Mouse (Mus musculus) telencephalon, adult 2 months (tissue): ENCODE measurements around the gene Tmcc2.

Source experiments
- DNase-seq: peaks from one replicate; pipeline ENCODE4 v3.0.0-alpha.2; 2011; ENCODE audit warnings: low read depth, low spot score

Gene Tmcc2

GRCm38 (mm10) chr1:132389886-132390585, 1.0 kb downstream of the Tmcc2 start:
- peak; percentile 73 for DNase-seq

GRCm38 (mm10) chr1:132388813-132389803, 2.0 kb downstream of the Tmcc2 start:
- DNase-seq = no peak

GRCm38 (mm10) chr1:132387943-132388342, 3.1 kb downstream of the Tmcc2 start:
- DNase-seq = no peak

- no peak for DNase-seq
These were observed 4.8 kb downstream of the Tmcc2 start for GRCm38 (mm10) chr1:132386266-132386665.

- DNase-seq = no peak
These were observed 5.4 kb downstream of the Tmcc2 start for GRCm38 (mm10) chr1:132385711-132386110.

GRCm38 (mm10) chr1:132385266-132385665, 5.8 kb downstream of the Tmcc2 start:
- DNase-seq = no peak

- no peak for DNase-seq
These were observed 7.0 kb downstream of the Tmcc2 start for GRCm38 (mm10) chr1:132384001-132384554.

GRCm38 (mm10) chr1:132381929-132382328, 9.2 kb downstream of the Tmcc2 start:
- DNase-seq = no peak

GRCm38 (mm10) chr1:132380550-132381100, 10.5 kb downstream of the Tmcc2 start:
- no peak for DNase-seq

GRCm38 (mm10) chr1:132377811-132378210, 13.3 kb downstream of the Tmcc2 start:
- DNase-seq = no peak

- no peak for DNase-seq
These were observed 14.1 kb downstream of the Tmcc2 start for GRCm38 (mm10) chr1:132377055-132377365.

GRCm38 (mm10) chr1:132376211-132377054, 14.6 kb downstream of the Tmcc2 start:
- no peak for DNase-seq

- peak; percentile 64 for DNase-seq
These were observed 15.8 kb downstream of the Tmcc2 start for GRCm38 (mm10) chr1:132375256-132375655.

- no peak for DNase-seq
These were observed 16.2 kb downstream of the Tmcc2 start for GRCm38 (mm10) chr1:132374873-132375244.

GRCm38 (mm10) chr1:132374140-132374872, 16.8 kb downstream of the Tmcc2 start:
- DNase-seq = no peak

- no peak for DNase-seq
These were observed 18.1 kb downstream of the Tmcc2 start for GRCm38 (mm10) chr1:132372896-132373534.

GRCm38 (mm10) chr1:132372354-132372753, 18.7 kb downstream of the Tmcc2 start:
- no peak for DNase-seq

GRCm38 (mm10) chr1:132371298-132372081, 19.6 kb downstream of the Tmcc2 start:
- no peak for DNase-seq

- no peak for DNase-seq
These were observed 20.4 kb downstream of the Tmcc2 start for GRCm38 (mm10) chr1:132370681-132371173.
